Mouse (Mus musculus) mature B cell (primary cell): ENCODE measurements around the gene Vps53.
"Not testable (repeated sequence)": the region's sequence is repeated elsewhere in the genome, so short reads cannot be mapped to it uniquely, and the experiment has no call there.

Experiments
- in situ Hi-C: fragments of 300-500 bp; cut with MboI; formaldehyde crosslinking; loops from 2 replicates; pipeline ENCODE4 v1.14.3; 2019

Gene Vps53

DNA sequence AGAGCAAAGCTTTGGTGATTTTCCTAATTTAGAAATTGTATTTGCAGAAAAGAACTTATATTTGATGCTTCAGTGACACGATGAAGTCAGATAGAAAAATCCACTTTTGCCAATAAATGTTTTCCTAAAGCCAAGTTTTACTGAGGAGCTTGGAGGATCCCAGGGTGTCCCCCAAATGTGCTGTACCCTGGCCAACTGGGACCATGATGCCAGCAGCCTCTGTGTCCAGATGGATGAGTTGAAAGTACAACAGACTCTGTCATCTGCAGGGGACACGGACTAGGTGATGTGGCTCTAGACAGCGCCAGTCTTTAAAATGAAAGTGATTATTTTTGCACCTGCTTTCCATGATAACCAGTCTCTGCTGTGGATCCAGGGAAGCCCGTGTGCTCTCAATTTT, 159.6 kb downstream of the Vps53 start:
- in situ Hi-C loops, result no loop called here

DNA sequence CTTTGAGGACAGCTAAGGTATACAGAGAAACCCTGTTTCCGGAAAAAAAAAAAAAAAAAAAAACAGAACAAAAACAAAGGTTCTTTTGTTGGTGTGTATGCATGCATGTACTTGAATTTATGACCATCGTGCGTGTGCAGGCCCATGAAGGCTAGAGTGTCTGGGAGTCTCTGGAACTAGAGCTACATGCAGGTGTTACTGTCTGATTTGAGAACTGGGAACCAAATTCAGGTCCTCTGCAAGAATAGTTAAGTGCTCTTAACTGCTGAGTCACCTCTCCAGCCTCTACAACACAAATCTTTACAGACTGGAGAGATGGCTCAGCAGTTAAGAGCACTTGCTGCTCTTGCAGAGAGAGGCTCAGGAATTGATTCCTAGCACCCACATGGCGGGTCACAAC, 163.6 kb downstream of the Vps53 start:
- in situ Hi-C loops, result no loop called here

DNA sequence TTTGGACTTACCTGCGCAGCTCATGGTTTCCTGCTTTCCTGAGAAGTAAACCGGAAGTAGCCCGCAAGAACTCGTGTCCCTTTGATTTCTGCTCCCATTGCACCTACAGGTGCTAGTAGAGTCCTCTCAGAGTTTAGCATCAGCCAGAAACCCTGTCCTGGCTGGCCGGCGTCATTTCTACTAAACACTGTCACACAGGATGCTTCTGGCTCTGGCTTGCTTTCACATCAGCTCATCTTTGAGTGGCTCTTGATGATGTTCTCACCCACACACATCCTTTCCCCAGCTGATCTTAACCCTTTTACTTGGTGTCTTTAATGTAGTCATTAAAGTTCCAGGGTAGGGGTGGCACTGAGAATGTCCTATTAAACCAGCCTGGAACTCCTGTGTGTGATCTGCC, 164.2 kb downstream of the Vps53 start:
- in situ Hi-C loops, result no loop called here

DNA sequence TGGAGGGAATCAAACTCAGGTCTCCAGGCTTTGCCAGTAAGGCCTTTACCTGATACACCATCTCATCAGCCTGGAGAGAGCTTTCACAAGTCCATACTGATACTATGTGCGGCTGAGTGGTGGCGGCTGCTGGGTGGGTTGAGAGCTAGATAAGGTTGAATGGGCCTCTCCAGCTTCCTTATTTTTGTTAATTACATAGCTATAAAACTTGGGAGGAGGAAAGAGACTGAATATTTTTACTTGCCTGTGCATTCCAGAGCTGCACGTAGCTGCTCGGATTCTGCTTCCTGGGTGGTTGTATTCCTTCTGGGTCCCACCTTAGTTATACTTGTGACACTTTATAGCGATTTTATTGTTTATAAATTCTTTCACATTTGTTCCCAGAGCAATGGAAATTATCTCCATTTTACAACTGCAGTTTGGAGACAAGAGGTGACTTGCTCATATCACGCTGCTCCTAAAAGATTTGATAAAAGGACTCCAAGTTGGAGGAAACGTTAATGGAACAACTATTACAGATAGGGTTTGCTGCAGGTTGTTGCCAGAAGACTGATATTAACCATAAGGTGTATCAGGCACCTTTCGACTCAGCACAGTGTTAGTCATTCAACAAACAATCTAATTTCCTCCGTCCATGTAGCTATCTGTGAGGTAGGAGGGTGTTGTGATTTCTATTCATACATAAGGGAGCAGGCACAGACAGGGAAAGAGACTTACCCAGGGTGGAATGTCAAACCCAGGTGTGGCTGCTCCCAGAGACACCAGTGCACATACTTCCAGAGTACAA, 168.4 kb downstream of the Vps53 start:
- in situ Hi-C loops, result no loop called here

DNA sequence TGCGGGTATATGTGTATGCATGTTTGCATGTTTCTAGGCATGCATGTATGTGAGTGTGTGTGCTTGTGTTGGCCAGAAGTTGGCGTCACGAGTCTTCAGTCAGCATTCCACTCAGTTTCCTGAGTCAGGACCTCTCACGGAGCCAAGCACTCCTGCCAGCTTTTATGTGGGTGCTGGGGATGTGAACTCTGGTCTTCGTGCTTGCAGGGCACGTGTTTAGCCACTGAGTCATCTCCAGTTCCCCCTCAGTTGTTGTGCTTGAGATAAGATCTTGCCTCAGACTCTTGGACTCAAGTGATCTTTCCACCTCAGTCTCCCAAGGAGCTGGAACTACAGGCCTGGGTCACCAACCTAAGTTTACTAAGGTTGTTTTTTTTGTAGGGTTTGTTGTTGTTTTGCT, 170.3 kb downstream of the Vps53 start:
- in situ Hi-C loops, result no loop called here

DNA sequence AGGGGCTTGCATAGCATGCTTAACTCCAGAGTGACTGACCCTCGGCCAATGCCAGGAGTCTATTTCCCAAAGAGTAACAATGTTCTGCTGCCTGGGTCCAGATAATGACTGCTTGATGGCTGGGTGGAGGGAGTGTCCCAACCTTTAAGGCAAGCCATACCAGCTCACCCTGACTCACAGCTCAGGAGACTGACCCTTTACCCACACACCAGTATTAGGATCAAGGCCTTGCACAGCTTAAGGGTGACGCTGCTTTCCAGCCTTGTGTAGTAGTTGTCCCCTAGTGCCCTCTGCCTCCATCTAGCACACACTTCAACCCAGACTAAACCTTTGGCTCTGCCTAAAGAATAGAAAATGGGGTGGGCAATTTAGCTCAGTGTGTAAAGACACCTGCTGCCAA, 171.3 kb downstream of the Vps53 start:
- in situ Hi-C loops, result no loop called here

DNA sequence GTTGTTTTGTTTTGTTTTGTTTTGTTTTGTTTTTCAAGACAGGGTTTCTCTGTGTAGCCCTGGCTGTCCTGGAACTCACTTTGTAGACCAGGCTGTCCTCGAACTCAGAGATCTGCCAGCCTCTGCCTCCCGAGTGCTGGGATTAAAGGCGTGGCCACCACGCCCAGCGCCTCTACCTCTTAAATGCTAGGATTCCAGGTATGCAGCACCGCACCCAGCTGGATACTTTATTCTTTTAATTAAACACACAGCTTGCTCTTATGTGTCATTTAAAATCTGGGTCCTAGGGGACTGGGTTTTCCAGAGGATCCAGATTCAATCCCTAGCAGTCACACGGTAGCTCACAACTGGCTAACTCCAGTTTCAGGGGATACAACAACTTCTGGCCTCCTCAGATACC, 175.2 kb downstream of the Vps53 start:
- in situ Hi-C loops, result not testable (repeated sequence)

DNA sequence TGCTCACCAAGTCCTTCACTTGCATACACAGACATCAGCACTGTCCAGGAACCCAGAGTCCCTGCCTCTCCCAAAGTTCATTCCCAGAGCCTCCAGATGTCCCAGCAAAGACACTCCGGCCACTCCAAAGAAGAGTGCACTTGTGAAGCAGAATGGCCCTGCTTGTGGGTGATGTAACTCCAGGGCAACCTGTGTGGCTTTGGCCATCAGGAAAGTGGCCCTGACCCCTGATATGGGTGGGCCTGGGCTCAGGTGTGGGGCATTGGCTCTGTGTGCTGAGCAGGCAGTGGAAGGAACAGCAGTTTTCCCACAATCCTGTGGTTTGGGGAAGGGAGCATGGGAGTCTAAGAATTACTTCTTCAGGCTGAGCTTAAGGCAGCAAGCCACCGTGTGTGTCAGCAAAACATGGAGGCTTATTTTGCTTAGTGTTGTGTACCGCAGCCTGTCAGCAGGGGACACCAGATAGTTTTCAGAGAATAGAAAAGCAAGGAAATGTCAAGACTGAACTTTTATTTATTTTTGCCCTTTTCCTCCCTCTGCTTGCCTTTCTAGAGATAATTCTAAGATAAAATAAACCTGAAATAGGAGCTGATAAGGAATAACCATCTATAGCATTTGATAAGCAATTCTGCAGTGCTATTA, 178.1 kb downstream of the Vps53 start:
- in situ Hi-C loops, result no loop called here

DNA sequence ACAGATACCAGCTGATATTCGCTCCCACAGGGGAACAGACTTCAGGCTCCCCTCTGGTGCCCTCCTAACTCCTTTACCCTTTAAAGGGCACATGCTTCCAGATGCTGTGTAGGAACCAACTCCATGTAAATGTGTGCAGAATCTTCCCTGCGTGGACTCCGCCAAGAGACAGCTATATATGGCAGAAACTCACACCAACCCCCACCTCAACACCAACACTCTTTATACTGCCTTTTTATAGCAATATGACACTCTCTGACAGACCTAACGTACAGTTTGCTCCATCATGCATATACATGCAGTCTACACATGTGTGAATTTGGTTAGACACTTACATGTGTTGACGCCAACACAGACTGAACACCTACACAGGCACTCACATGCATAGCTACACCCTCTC, 178.7 kb downstream of the Vps53 start:
- in situ Hi-C loops, result no loop called here

DNA sequence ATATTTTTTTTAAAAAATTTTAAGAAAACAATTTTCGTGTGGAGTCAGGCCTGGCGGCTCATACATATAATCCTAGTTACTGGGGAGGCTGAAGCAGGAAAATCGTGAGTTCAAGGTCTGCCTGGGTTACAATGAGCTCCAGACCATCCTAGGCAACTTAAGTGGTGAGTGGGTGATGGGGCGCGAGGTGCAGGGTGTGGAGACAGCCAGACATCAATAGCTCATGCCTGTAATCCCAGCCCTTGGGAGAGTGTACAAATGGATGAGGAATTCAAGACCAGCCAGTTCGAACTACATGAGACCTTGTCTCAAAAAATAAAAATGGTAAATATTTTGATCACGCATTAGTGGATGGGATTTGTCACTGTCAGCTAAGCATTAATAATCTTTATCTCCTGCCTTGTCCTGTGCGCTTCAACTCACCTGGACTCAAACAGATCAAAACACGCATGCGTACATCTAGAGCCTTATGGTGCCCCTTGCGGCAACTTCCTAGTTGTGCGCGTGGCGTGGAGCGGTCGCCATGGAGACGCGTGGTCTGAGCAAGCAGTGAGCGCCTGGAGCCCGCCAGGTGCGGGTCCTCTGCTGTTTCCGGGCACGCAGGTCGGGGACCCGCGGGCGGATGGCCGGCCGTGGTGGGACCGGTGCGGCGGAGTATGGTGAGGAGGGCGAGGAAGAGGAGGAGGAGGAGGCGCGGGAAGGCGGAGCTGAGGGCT, 179.8 kb downstream of the Vps53 start, which contains the start of gene 1700016K19Rik:
TSS of gene 1700016K19Rik (plus strand) at position 473 of the 716 bp plus-strand sequence.
- in situ Hi-C loops, result no loop called here
